Mouse (Mus musculus) liver (tissue): ENCODE results near the gene Cd69.

Experiments
- DNase-seq: peaks from one replicate; pipeline ENCODE4 v3.0.0-alpha.2; 2020; ENCODE audit warnings: mixed read lengths

Gene Cd69

DNA sequence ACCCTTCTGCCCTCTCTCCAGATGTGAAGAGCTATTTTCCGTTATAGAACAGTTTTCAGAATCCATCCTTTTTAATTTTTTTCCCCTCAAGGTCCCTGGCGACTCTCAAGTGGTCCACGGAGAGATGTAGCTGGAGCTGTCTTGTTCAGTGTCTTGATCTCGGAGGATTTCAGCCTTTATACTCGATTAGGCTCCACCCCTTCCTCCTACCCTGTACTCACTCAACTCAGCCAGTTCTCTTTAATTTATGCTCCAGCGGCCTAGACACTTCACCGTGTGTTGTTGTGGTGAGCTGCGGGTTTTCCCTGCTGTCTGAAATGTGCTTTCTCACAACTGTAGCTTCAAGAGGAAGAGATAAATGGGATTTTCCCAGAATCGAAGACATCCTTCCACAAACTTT is at the start of gene Cd69:
Cd69 (minus strand) TSS at position 217 of the 400 bp plus-strand sequence.
- peak; percentile 6 for DNase-seq

DNA sequence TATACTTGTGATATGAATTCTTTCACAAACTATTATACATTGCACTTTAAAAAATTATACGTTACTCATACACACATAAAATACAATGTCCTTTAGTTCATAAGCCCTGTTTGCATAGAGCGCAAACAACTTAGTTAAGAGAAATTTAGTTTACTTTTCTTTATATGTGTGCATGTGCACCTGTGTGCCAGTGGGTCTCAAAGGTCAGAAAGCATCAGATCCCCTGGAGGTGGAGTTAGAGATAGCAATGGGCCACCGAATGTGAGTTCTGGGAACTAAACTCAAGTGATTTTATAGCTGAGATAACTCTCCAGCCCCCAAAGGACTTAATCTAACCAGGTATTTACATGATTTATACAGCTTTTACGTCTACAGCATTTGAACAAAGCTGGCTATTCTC is 44.1 kb upstream of the Cd69 start:
- DNase-seq, result no peak

DNA sequence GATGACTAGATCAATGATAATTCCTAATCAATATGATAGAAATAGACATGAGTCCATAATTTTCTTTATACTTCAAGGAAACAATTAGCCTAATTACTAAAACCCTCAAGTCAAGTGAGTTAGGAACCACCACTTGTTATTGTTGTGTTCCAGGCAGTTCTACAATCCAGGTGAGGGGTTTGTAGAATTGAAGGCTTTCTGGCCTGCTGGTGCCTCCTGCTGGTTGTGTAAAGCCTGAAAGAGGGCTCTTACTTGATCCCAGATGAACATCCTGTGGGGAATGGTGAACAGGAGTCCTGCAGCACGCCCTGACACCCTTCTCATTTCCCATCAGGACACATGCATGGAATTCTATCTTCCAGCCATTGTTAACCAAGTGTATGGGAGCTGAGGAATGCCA is 43.2 kb upstream of the Cd69 start:
- DNase-seq, result no peak

DNA sequence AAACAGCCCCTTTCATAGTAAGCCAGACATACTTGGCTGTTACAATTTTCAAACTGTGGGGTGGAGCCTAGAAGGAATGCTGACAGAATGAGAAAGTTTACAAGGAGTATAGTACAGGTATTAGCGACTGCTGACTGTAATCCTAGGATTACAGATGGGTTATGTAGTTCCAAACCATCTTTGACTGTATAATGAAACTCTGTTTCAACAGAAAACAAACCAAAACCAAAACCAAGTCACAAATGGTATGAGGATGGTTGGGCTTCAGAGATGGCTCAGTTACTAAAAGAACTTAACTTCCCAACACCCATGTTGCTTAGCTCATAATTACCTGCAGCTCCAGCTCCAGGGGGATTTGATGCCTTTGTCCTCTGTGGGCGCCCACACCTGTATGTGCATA is 41.2 kb upstream of the Cd69 start:
- DNase-seq, result no peak

DNA sequence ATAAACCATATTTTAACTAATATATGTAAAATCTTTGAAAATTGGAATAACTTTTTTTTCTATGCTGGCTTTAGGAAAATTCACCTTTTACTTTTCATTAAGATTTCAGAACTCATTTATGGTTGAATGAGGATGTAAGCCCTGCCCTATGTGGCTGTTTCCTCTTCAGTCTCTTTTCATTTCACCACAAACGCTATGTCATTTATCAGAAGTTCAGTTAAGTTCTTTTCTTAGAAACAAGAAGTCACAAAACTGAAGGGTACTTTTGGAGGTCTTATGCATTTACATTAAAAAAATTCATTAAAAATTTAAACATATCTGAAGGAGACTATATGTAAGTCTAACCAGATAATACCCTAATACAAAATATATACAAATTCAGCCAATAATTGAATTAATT is 40.5 kb upstream of the Cd69 start:
- DNase-seq, result no peak

DNA sequence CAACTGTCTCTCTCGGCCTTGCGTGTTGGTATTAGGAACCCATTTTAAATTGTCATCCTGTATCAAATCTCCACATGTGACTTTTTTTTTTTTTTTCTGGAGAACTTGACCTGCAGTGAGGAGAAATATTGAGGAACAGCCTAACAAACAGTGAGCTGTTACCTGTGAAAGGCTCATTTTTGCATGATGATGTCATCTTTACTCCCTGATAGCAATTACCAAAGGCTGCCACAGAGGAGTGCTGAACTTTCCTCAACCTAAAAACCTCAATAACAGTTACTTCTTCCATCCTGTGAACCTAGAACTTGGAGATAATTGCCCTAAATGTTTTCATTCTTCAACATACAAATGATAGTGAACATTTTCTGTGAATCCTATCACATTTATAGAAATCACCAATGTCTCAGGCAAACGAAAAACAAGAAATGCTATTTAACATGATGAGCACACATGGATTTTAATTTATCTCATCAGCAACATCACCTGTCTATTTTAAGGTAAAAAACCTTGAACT is 39.5 kb upstream of the Cd69 start:
- DNase-seq, result no peak

DNA sequence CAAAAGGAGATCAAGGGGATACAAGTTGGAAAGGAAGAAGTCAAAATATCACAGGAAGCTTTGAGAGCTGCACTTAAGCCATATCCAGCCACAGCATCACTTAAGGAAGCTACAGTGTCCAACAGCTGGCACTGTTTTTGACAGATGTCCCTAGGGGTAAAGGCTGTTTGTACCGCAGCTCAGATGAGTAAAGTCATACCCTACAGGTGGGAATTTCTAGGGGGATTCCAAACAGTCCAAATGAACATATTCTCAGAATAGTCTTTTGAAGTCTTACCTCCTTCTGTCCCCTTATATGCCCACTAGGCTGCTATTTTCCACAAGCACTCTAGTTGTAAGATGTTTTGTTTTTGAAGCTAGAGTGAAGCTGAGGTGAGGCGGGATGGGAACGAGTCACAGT is 37.3 kb upstream of the Cd69 start:
- DNase-seq, result no peak

DNA sequence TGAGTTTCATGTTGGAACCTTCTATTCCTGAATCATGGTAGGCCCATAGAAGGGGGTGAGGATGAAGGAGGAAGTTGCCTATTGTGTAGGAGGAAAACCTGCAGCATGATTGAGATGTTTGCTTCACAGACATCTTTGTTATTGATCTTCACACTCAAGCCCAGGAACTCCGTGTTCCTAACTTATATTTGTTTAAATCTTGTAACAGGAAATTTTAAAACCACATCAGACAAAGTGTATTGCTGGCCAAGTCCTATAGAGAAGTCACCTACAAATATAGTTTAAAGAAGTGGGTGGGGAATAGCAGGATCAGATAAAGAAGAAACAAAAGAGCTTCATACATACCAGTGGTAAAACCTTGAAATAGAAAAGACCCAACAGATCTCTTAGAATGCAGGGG is 28.9 kb upstream of the Cd69 start:
- no peak for DNase-seq

DNA sequence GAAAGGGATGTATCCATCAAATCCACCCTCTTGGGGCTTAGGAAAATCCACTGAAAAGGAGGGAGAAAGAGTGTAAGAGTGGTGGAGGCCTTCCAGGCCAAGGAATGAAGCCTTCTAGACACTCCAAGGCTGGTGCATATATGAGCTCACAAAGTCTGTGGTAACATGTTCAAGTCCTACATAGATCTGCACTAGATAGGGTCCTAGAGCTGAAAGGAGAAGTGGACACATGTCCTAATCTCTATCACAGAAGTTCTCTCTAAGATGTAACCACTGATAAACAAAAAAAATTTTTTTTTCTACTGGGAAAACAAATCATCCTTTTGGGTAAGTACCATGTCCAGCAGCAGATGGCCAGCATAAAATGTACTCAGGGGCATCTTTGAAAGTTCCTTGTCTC is 13.5 kb upstream of the Cd69 start:
- DNase-seq, result no peak

DNA sequence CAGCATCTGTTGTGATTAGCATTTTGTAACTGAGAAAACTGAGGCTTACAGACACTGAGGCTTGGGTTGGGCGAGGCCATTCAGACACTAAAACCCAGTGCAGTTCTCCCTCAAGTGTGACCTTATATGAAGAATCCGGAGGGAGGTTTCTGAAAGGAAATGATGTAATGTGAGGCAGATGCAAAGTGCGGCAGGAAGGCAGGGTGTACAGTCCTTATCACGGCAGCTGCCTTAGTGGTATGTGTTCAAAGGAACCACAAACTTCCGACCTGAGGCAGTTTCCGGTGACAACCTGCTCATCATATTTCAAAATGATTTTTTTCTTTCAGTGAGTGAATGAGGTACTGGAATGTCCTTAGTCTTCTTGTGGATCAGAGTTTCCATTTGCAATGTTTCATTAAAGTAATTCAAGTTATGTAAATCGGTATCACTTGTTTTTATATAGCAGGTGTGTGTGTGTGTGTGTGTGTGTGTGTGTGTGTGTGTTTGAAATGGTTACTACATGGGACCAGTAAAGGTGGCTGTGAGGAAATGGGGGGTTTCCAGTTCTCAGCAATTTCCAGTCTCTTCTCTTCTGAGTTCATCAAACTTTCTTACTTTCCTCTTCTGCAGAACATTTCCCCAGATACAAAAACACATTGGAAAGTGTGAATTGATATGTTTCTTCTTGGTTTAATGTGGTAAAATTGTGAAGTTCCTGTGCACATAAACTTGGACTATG is 9.3 kb upstream of the Cd69 start:
- DNase-seq, result peak; percentile 6

DNA sequence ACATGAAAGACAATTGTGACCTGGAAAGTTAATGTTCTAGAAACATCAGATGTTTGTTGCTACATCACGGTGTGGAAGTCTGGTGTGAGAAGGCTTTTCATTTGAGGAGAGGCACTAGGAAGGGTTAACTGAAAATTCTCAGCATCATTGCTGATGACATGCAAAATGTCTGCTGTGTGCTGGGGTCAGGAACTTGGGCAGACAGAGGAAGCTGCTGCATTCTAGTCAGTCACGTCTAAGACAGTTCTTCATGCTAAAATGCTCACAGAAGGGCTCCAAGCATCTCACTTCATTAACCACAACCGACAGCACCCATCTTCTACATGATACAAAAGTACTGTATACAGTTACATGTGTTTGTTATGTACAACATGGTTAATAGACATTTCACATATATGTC is 8.0 kb upstream of the Cd69 start:
- DNase-seq, result no peak

DNA sequence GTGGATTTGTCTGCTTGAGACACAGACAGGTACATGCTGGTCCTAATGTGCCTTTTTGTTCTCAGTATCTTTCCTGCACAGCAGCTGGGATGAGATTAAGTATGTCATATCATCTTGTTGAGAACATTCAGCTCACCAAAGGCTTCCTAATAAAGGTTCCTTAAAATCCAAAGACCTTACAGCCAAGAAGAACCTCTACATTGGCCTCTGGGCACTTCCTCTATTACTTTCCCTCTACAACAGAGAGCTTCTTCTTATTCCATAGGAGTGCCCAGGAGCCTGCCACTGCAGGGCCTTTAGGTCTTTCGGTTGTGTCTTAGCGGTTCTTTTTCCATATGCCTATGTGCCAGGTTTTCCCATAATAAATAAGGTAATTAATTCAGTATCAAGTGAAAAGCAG is 1.2 kb upstream of the Cd69 start:
- DNase-seq, result no peak

DNA sequence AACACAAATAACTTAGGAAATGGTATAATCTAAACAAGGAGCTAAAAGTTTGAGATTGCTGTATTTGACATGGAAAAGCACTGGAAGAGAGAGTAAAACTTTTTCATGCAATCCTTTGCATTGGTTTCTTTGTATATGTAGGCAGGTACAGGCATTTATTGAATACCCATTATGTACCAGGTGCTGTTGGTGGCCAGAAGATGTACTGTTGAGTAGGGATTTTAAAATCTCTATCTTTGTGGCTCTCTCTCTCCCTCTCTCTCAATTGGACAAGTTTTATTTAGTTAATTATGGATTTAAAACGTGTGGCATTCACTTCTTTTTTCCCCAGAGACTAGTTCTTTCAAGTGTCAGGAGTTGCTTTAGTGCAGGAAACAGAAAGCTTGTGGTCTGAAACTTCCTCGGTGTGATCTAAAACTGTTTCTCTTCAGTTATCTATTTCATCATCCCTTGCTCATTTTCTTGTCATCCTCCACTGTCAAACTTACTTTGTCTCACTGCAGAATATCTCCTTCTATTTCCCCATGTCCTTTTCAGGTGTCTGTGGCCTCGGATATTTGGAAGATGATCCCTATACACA is 478 bp upstream of the Cd69 start:
- no peak for DNase-seq

DNA sequence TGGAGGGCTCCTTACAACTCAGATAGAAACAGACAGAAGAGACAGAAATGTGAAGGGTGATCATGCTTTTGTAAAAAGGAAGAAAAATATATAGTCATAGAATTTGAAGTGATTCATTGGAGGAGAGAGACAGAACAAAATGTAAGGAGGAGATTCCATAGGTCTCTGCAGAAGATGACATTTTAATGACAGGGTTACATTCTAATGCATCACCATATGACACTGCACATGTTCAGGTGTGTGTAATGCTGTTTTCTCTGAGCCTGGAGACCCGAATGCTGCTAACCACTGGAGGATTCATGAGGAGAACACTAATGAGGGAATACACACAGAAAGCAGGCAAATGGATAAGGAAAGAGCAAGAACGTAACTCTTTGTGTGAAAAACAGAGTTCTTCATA is 760 bp downstream of the Cd69 start:
- no peak for DNase-seq

DNA sequence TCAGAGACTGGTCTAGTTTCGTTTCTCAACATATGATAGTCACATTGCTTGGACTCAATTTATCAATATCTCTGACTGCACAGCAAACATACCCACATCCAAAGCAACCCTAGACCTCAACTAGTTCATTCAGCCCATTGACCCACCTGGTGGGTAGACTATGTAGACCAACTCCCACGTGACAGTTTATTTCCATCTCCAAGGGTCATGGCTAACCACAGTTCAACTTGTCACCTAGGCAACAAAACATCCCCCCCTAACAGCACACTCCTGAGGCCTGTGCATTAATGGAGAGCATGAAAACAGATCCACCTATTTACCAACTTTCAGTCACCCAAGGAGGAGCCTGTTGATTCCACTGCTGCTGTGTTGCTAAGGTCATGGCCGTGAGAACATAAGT is 1.6 kb downstream of the Cd69 start:
- no peak for DNase-seq

DNA sequence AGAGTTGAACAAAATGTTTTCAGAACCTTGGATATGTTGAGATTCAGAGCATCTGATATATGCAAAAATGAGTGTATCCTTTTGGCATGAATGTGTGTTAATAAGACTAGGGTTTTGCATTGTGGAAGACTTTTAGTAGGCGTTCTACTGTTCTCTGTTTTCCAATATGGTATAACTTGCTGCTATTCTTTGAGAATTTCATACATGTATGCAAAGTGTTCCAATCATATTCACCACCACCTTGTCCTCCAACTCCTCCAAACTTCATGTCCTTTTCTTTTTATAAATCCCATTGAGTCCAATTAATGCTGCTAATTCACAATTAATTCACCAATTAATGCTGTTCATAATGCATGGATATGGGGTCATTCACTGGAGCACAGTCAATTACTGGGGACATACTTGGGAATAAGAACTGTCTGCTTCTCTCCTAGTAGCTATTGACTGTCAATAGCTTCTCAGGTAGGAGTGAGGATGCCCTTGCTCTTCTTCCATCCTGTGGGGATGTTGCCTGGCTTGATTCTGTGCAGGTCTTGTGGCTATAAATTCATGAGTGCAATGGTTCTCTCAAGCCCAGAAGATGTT is 8.7 kb downstream of the Cd69 start:
- DNase-seq, result no peak

DNA sequence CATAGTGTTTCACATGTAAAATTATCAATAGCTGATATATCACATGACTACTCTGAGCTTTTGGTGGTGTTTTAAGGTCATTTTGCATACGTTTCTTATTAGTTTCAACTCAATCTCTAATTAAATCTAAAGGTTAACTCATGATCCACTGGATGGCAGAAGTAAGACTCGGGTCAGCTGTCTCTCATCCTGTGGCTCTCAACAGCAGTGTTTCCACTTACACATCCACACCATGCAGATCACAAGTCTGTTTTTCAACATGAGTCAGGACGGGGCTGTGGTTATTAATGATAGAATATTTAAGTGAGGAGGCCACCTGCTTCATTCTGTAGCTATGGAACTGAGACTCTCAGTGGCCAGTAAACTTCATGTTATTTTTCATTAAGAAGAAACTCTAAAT is 9.4 kb downstream of the Cd69 start:
- DNase-seq, result no peak

DNA sequence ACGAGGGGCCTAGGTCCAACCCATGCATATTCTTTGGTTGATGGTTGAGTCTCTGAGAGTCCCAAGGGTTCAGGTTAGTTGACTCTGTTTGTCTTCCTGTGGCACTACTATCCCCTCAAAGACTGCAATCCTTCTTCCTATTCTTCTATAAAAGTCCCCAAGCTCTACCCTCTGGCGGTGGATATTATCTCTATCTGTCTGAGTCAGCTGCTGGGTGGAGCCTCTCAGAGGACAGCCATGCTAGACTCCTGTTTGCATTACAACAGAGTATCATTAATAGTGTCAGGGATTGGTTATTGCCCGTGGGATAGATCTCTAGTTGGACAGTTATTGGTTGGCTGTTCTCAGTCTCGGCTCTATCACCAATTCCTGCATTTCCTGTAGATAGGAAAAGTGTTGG is 14.3 kb downstream of the Cd69 start:
- DNase-seq, result no peak

DNA sequence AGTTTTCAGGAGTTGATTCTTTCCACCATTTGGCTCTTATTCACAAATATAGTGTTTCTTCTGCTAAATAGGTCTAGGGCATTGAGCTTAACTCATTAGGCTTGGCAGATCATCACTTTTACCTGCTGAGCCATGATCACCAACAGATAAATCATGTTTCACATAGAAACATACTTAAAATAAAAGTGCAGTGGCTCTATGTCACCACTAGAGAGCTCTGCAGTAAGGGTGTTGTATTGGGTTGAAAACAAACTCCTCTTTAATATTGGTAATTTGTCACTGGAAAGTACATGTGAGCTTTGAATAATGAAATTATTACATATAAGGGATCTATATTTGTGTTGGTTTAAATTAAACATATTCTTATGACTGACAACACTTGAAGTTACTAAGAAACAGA is 15.2 kb downstream of the Cd69 start:
- DNase-seq, result no peak

DNA sequence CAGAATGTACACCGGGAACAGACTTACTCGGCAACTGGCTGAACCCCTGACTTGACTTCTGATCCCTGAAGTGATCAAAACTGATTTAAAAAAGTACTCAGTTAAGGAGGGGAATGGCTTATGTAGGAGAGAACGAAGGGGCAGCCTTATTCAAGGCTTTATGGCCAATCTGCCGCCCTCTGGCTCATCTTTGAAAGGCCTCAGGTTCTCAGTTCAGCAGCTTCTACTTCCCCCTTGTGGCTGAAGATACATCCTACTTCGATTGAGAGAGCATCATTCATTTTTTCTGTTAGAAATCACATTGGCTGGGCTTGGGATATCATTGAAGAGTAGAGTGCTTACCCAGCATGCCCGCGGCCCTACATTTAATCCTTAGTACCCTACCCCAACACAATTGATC is 19.2 kb downstream of the Cd69 start:
- DNase-seq, result no peak

DNA sequence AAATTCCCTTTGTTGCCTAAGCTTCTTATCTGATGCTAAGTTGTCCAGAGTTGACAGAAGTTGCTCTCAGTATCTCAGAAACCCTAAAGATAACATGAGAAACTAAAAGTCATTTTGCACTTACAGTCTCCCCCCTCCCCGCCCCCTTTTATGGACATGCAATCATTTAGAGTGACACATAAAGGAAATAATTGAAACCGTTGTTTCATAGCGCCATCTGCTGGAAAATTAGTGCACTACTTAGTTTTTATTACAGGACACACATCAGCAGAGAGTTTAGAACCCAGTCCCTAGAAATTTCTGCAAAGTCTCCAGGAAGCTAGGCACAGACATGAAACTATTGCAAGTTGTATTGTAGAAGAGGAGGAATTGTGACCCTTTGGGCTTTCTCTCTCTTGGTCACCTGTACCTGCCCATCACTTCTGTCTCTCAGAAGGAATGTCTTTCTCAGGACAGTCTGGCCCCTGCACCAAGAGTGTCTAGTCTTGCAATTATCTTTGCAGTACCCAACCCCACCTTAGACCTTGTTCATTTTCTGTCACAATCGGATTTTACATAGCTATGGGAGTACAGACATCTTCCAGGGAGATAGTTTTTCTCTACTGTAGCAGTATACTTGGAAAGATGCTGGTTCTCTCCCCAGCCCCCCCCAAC is 20.2 kb downstream of the Cd69 start:
- no peak for DNase-seq

DNA sequence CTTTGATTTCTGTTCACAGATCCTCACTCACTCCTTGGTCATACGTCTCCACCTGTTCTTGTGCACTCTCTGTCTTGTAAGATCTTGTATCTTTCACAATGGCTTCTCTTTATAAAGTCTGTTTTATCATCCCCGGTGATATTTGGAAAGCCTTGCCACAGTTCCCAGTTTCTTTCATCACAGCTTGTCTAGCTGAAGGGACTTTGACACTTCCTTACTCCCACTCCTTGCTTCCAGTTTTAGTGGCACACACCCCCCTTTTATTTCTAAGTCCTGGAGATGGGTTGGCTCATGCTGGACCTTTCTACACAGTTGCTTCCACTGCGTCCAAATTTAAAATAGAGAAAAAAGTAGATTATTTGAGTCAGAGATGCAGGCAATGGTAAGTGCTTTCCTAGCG is 20.9 kb downstream of the Cd69 start:
- no peak for DNase-seq

DNA sequence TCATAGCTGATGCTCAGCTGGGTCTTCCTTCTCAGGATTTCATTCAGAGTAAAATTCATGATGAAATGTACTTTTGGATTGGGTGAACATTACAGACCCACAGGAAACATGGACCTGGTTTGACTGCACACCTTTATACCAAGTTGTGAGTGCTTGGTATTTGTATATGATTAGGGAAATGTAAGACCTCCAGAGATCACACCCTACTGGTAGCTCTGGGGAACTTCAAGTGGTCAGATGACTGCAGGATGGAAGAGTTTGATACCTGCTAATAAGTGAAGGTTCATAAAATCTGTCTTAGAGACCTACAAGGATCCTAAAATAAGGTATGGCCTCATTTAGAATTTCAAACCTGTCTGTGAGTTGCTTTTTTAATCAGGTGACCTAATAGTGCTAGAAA is 27.0 kb downstream of the Cd69 start:
- no peak for DNase-seq

DNA sequence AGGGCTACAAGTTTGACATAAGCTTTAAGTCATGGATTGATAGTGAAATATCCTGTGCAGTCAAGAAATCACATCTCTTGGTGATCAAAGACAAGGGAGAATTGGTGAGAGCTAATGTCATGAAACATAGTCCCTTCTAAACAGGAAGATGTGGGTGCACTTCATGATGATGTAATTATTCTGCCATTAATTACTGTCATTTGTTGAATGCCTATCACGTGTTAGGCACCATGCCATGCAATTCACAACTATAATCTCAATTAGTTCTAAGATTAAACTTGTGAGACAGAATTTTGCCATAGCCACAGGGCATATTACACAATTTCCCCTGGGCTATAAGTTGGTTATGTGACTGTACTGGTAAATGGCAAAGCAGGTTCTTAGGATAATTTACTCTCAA is 28.2 kb downstream of the Cd69 start:
- DNase-seq, result no peak
